Mouse (Mus musculus) stomach, embryonic 15.5 days (tissue): ENCODE results near the gene Nubp2. TPM values are rescaled to one million over a fixed set of nuclear protein-coding genes. Genes with fewer than 3 reads are reported as not detected.

Source experiments
- ATAC-seq: fragments of 200-750 bp; cut with Nextera tagmentation; 2 replicates; pipeline ENCODE4 v1.8.0; 2017; ENCODE audit warnings: low read depth, moderate number of reproducible peaks, moderate TSS enrichment; ENCODE audit not compliant: insufficient read depth, low FRiP score
- H3K27ac ChIP-seq: fragments of 300-500 bp; sonication (generic); 2 replicates; pipeline ENCODE4 v1.5.1; 2015; ENCODE audit warnings: mild to moderate bottlenecking, inconsistent platforms
- H3K27me3 ChIP-seq: fragments of 300-500 bp; sonication (generic); replicated peaks from 2 replicates; pipeline ENCODE4 v1.6.1; 2015; ENCODE audit warnings: inconsistent platforms
- H3K36me3 ChIP-seq: fragments of 300-500 bp; sonication (generic); 2 replicates; pipeline ENCODE4 v1.6.1; 2015; ENCODE audit warnings: inconsistent platforms
- H3K4me1 ChIP-seq: fragments of 300-500 bp; sonication (generic); 2 replicates; pipeline ENCODE4 v1.6.1; 2015; ENCODE audit warnings: inconsistent platforms
- H3K4me2 ChIP-seq: fragments of 300-500 bp; sonication (generic); 2 replicates; pipeline ENCODE4 v1.6.1; 2015; ENCODE audit warnings: mild to moderate bottlenecking, inconsistent platforms
- H3K4me3 ChIP-seq: fragments of 300-500 bp; sonication (generic); replicated peaks from 2 replicates; pipeline ENCODE4 v1.5.1; 2015; ENCODE audit warnings: inconsistent platforms
- H3K9ac ChIP-seq: fragments of 300-500 bp; sonication (generic); 2 replicates; pipeline ENCODE4 v1.6.1; 2015; ENCODE audit warnings: inconsistent platforms
- H3K9me3 ChIP-seq: fragments of 300-500 bp; sonication (generic); 2 replicates; pipeline ENCODE4 v1.6.1; 2016; ENCODE audit warnings: inconsistent platforms
- WGBS: fragments of 180-500 bp; shearing (Covaris S2); methylation state at CpG from one replicate; pipeline ENCODE4 v1.1.7; 2015; 5-methylcytosine and 5-hydroxymethylcytosine counted together
- polyA plus RNA-seq: library from polyadenylated mRNA; unstranded; fragments of >200 nt; fragmentation: Nextera tagmentation; extraction: Ambion mirVana; gene quantifications from 2 replicates; pipeline ENCODE4 v1.2.1, GENCODE M21; 2015

Gene Nubp2
- polyA plus RNA-seq, result 49.0 and 49.6 TPM in 2 replicates

- H3K9me3 ChIP-seq, result no peaks in the 10 kb centered on the region
- no peaks in the 10 kb centered on the region for H3K27me3 ChIP-seq
- peak within 1 kb of the TSS; percentile 88 for H3K4me2 ChIP-seq
- H3K9ac ChIP-seq, result peak within 1 kb of the TSS; percentile 83
- under 1% methylated on average over 69 of the region's 69 CpGs for WGBS
- ATAC-seq, result peak; percentile 95
- peak within 1 kb of the TSS; percentile 94 for H3K4me3 ChIP-seq
- peaks cover 24% of the 10 kb centered on the region for H3K4me1 ChIP-seq
- H3K36me3 ChIP-seq, result peaks cover 21% of the 10 kb centered on the region
- peak within 1 kb of the TSS; percentile 65 for H3K27ac ChIP-seq
Observed at GRCm38 (mm10) chr17:24886134-24886931, at the start of gene Nubp2, which contains the start of gene Spsb3. Nubp2 (minus strand) TSS chr17:24886349. Spsb3 (plus strand) TSS chr17:24886643.

GRCm38 (mm10) chr17:24935666-24936065, 49.5 kb upstream of the Nubp2 start:
- Histone ChIP-seq H3K27me3 (no peaks in the 10 kb centered on the region), H3K4me3 (peak overlapping the region; percentile 68), H3K9ac (peak overlapping the region; percentile 7; the same call in 1 of the 2 replicates), H3K4me2 (peak overlapping the region; percentile 83), H3K9me3 (no peaks in the 10 kb centered on the region), H3K4me1 (peaks cover 15% of the 10 kb centered on the region), H3K36me3 (no peaks in the 10 kb centered on the region), H3K27ac (no peak overlapping the region)
- ATAC-seq, result no peak

- no peaks in the 10 kb centered on the region for H3K36me3 ChIP-seq
- H3K9ac ChIP-seq, result 0 out of 2 replicates have a peak overlapping the region, but pooled peaks have one; percentile 7
- H3K4me1 ChIP-seq, result peaks cover 15% of the 10 kb centered on the region
- no peaks in the 10 kb centered on the region for H3K27me3 ChIP-seq
- H3K9me3 ChIP-seq, result no peaks in the 10 kb centered on the region
- no peak overlapping the region for H3K27ac ChIP-seq
- peak overlapping the region; percentile 68 for H3K4me3 ChIP-seq
- no peak for ATAC-seq
- H3K4me2 ChIP-seq, result peak overlapping the region; percentile 83
- WGBS, result 64% methylated on average over 4 of the region's 4 CpGs
Observed at GRCm38 (mm10) chr17:24934926-24935325, 48.8 kb upstream of the Nubp2 start.

- no peak overlapping the region for H3K9ac ChIP-seq
- no peaks in the 10 kb centered on the region for H3K36me3 ChIP-seq
- no peak for ATAC-seq
- H3K4me2 ChIP-seq, result no peak overlapping the region
- no peaks in the 10 kb centered on the region for H3K27me3 ChIP-seq
- H3K4me1 ChIP-seq, result peaks cover 15% of the 10 kb centered on the region
- H3K27ac ChIP-seq, result no peak overlapping the region
- 72% methylated on average over 4 of the region's 4 CpGs for WGBS
- H3K4me3 ChIP-seq, result no peak overlapping the region
- no peaks in the 10 kb centered on the region for H3K9me3 ChIP-seq
Observed at GRCm38 (mm10) chr17:24933163-24933562, 47.0 kb upstream of the Nubp2 start.

- H3K27ac ChIP-seq, result no peak overlapping the region
- H3K4me2 ChIP-seq, result no peak overlapping the region
- no peak overlapping the region for H3K9ac ChIP-seq
- peaks cover 15% of the 10 kb centered on the region for H3K4me1 ChIP-seq
- no peaks in the 10 kb centered on the region for H3K9me3 ChIP-seq
- H3K36me3 ChIP-seq, result 0 out of 2 replicates have a peak, but pooled peaks cover 2% of the 10 kb centered on the region
- H3K27me3 ChIP-seq, result no peaks in the 10 kb centered on the region
- ATAC-seq, result no peak
- WGBS, result 91% methylated on average over 4 of the region's 4 CpGs
- no peak overlapping the region for H3K4me3 ChIP-seq
Observed at GRCm38 (mm10) chr17:24932431-24932830, 46.3 kb upstream of the Nubp2 start.

- Histone ChIP-seq H3K4me1 (0 out of 2 replicates have a peak, but pooled peaks cover under 1% of the 10 kb centered on the region), H3K27ac (no peak overlapping the region), H3K4me3 (no peak overlapping the region), H3K4me2 (no peak overlapping the region), H3K9me3 (no peaks in the 10 kb centered on the region), H3K9ac (no peak overlapping the region), H3K36me3 (peaks cover 22% of the 10 kb centered on the region), H3K27me3 (no peaks in the 10 kb centered on the region)
- ATAC-seq, result no peak
- 76% methylated on average over 1 of the region's 1 CpGs for WGBS
Observed at GRCm38 (mm10) chr17:24929506-24929905, 43.4 kb upstream of the Nubp2 start.

GRCm38 (mm10) chr17:24923246-24923645, 37.1 kb upstream of the Nubp2 start:
- no peak overlapping the region for H3K9ac ChIP-seq
- H3K9me3 ChIP-seq, result no peaks in the 10 kb centered on the region
- 94% methylated on average over 1 of the region's 1 CpGs for WGBS
- ATAC-seq, result no peak
- H3K27me3 ChIP-seq, result no peaks in the 10 kb centered on the region
- peaks cover 66% of the 10 kb centered on the region for H3K36me3 ChIP-seq
- no peak overlapping the region for H3K4me2 ChIP-seq
- H3K27ac ChIP-seq, result no peak overlapping the region
- no peak overlapping the region for H3K4me3 ChIP-seq
- H3K4me1 ChIP-seq, result no peaks in the 10 kb centered on the region

GRCm38 (mm10) chr17:24913984-24914383, 27.8 kb upstream of the Nubp2 start:
- no peak overlapping the region for H3K27ac ChIP-seq
- ATAC-seq, result no peak
- H3K9ac ChIP-seq, result no peak overlapping the region
- H3K9me3 ChIP-seq, result no peaks in the 10 kb centered on the region
- no peaks in the 10 kb centered on the region for H3K4me1 ChIP-seq
- H3K4me2 ChIP-seq, result no peak overlapping the region
- no peaks in the 10 kb centered on the region for H3K27me3 ChIP-seq
- H3K4me3 ChIP-seq, result no peak overlapping the region
- peaks cover 66% of the 10 kb centered on the region for H3K36me3 ChIP-seq

- H3K4me2 ChIP-seq, result no peak overlapping the region
- ATAC-seq, result no peak
- no peaks in the 10 kb centered on the region for H3K4me1 ChIP-seq
- no peak overlapping the region for H3K4me3 ChIP-seq
- H3K36me3 ChIP-seq, result peaks cover 82% of the 10 kb centered on the region
- H3K9ac ChIP-seq, result no peak overlapping the region
- H3K27me3 ChIP-seq, result no peaks in the 10 kb centered on the region
- no peak overlapping the region for H3K27ac ChIP-seq
- H3K9me3 ChIP-seq, result no peaks in the 10 kb centered on the region
- WGBS, result 93% methylated on average over 2 of the region's 2 CpGs
Observed at GRCm38 (mm10) chr17:24907591-24907990, 21.4 kb upstream of the Nubp2 start.

- Histone ChIP-seq H3K4me3 (no peak overlapping the region), H3K4me2 (no peak overlapping the region), H3K9me3 (no peaks in the 10 kb centered on the region), H3K27me3 (no peaks in the 10 kb centered on the region), H3K36me3 (peaks cover 95% of the 10 kb centered on the region), H3K9ac (no peak overlapping the region), H3K27ac (no peak overlapping the region), H3K4me1 (no peaks in the 10 kb centered on the region)
- 88% methylated on average over 9 of the region's 9 CpGs for WGBS
- ATAC-seq, result no peak
Observed at GRCm38 (mm10) chr17:24903767-24904166, 17.6 kb upstream of the Nubp2 start.

- no peaks in the 10 kb centered on the region for H3K9me3 ChIP-seq
- no peak overlapping the region for H3K4me3 ChIP-seq
- peaks cover 96% of the 10 kb centered on the region for H3K36me3 ChIP-seq
- H3K9ac ChIP-seq, result no peak overlapping the region
- 68% methylated on average over 9 of the region's 9 CpGs for WGBS
- H3K4me2 ChIP-seq, result no peak overlapping the region
- no peaks in the 10 kb centered on the region for H3K27me3 ChIP-seq
- peak; percentile 88; the same call in 1 of the 2 replicates for ATAC-seq
- 0 out of 2 replicates have a peak, but pooled peaks cover under 1% of the 10 kb centered on the region for H3K4me1 ChIP-seq
- H3K27ac ChIP-seq, result no peak overlapping the region
Observed at GRCm38 (mm10) chr17:24902671-24903474, 16.7 kb upstream of the Nubp2 start.

- Histone ChIP-seq H3K27ac (no peak overlapping the region), H3K9ac (no peak overlapping the region), H3K4me2 (no peak overlapping the region), H3K4me3 (no peak overlapping the region), H3K27me3 (no peaks in the 10 kb centered on the region), H3K36me3 (peaks cover 93% of the 10 kb centered on the region), H3K9me3 (no peaks in the 10 kb centered on the region), H3K4me1 (0 out of 2 replicates have a peak, but pooled peaks cover 5% of the 10 kb centered on the region)
- WGBS, result 85% methylated on average over 5 of the region's 5 CpGs
- no peak for ATAC-seq
Observed at GRCm38 (mm10) chr17:24902124-24902523, 16.0 kb upstream of the Nubp2 start.
